Mouse (Mus musculus): ENCODE data around the gene Bap1.
A peak's percentile ranks its signal among the peaks of the same experiment; 100 is the strongest.

Bap1 gene

GRCm38 (mm10) chr14:31233996-31234591 is 17.2 kb upstream of the Bap1 start:
- peak; percentile 83 to 87 for DNase-seq (ENCODE audit: low spot score in 2 of 2)

GRCm38 (mm10) chr14:31237101-31237882 is 14.0 kb upstream of the Bap1 start:
- DNase-seq (ENCODE audit: low spot score in 2 of 2) = no peak

GRCm38 (mm10) chr14:31240528-31240927 is 10.7 kb upstream of the Bap1 start:
- no peak for DNase-seq (ENCODE audit: low spot score in 2 of 2)

- no peak for DNase-seq (ENCODE audit: low spot score in 2 of 2)
These were observed 6.5 kb upstream of the Bap1 start for GRCm38 (mm10) chr14:31244777-31245176.

GRCm38 (mm10) chr14:31245946-31246345 is 5.3 kb upstream of the Bap1 start:
- DNase-seq (ENCODE audit: low spot score in 2 of 2) = no peak

- no peak for DNase-seq (ENCODE audit: low spot score in 2 of 2)
These were observed 2.9 kb upstream of the Bap1 start for GRCm38 (mm10) chr14:31248396-31248795.

- DNase-seq (ENCODE audit: low spot score in 2 of 2) = no peak
These were observed 797 bp upstream of the Bap1 start for GRCm38 (mm10) chr14:31250222-31251083.

GRCm38 (mm10) chr14:31251626-31252025 is 376 bp downstream of the Bap1 start:
- no peak for DNase-seq (ENCODE audit: low spot score in 2 of 2)

GRCm38 (mm10) chr14:31252091-31252490 is 841 bp downstream of the Bap1 start:
- no peak for DNase-seq (ENCODE audit: low spot score in 2 of 2)

- no peak for DNase-seq (ENCODE audit: low spot score in 2 of 2)
These were observed 7.3 kb downstream of the Bap1 start for GRCm38 (mm10) chr14:31258476-31259050.

GRCm38 (mm10) chr14:31260374-31260773 is 9.1 kb downstream of the Bap1 start:
- no peak for DNase-seq (ENCODE audit: low spot score in 2 of 2)

GRCm38 (mm10) chr14:31260932-31261331 is 9.7 kb downstream of the Bap1 start:
- no peak for DNase-seq (ENCODE audit: low spot score in 2 of 2)

- peak; percentile 39 to 51 for DNase-seq (ENCODE audit: low spot score in 2 of 2)
These were observed 16.4 kb downstream of the Bap1 start for GRCm38 (mm10) chr14:31267649-31268048.

- peak; percentile 66 to 79 for DNase-seq (ENCODE audit: low spot score in 2 of 2)
These were observed 17.2 kb downstream of the Bap1 start for GRCm38 (mm10) chr14:31268301-31269001.

GRCm38 (mm10) chr14:31269456-31270100 is 18.3 kb downstream of the Bap1 start:
- DNase-seq (ENCODE audit: low spot score in 2 of 2) = peak; percentile 34 to 38

- DNase-seq (ENCODE audit: low spot score in 2 of 2) = no peak
These were observed 19.9 kb downstream of the Bap1 start for GRCm38 (mm10) chr14:31271121-31271520.

GRCm38 (mm10) chr14:31272164-31272563 is 20.9 kb downstream of the Bap1 start:
- peak; percentile 78 to 83 for DNase-seq (ENCODE audit: low spot score in 2 of 2)

GRCm38 (mm10) chr14:31285728-31286127 is 34.5 kb downstream of the Bap1 start:
- no peak for DNase-seq (ENCODE audit: low spot score in 2 of 2)
